Mouse (Mus musculus) lung, adult 2 months (tissue): ENCODE measurements around the gene Troap.

Source experiments
- CTCF ChIP-seq: fragments of 200-500 bp; IDR thresholded peaks from 2 replicates; pipeline ENCODE4 v1.5.1; 2011; ENCODE audit warnings: mild to moderate bottlenecking, low read length, control low read depth; ENCODE audit not compliant: insufficient read depth
- POLR2A ChIP-seq: fragments of 200-500 bp; IDR thresholded peaks from 2 replicates; pipeline ENCODE4 v1.6.1; 2011; ENCODE audit warnings: low read depth, mild to moderate bottlenecking, control low read depth, low read length, borderline replicate concordance; ENCODE audit errors: extremely low read depth

- TF ChIP-seq CTCF = no peak
- TF ChIP-seq POLR2A = no peak
Measured at GRCm38 (mm10) chr15:99055040-99055439, 19.3 kb upstream of the Troap start, which contains the start of gene Prph.
